Mouse (Mus musculus) hindbrain, embryonic 13.5 days (tissue): ENCODE results near the gene Myo1h. TPM values are rescaled to one million over a fixed set of nuclear protein-coding genes. Genes with fewer than 3 reads are reported as not detected.
A peak's percentile ranks its signal among the peaks of the same experiment; 100 is the strongest.

Experiments used
- ATAC-seq: fragments of 200-750 bp; cut with Nextera tagmentation; 2 replicates; pipeline ENCODE4 v1.8.0; 2017; ENCODE audit warnings: moderate TSS enrichment; ENCODE audit not compliant: low FRiP score
- H3K27ac ChIP-seq: fragments of 300-500 bp; sonication (generic); 2 replicates; pipeline ENCODE4 v1.5.1; 2015; ENCODE audit warnings: inconsistent platforms, mild to moderate bottlenecking, moderate library complexity
- H3K27me3 ChIP-seq: fragments of 300-500 bp; sonication (generic); 2 replicates; pipeline ENCODE4 v1.6.1; 2015; ENCODE audit warnings: mild to moderate bottlenecking, inconsistent platforms
- H3K36me3 ChIP-seq: fragments of 300-500 bp; sonication (generic); 2 replicates; pipeline ENCODE4 v1.6.1; 2015; ENCODE audit warnings: mild to moderate bottlenecking, inconsistent platforms
- H3K4me1 ChIP-seq: fragments of 300-500 bp; sonication (generic); replicated peaks from 2 replicates; pipeline ENCODE4 v1.6.1; 2015; ENCODE audit warnings: inconsistent platforms
- H3K4me2 ChIP-seq: fragments of 300-500 bp; sonication (generic); 2 replicates; pipeline ENCODE4 v1.6.1; 2015; ENCODE audit warnings: inconsistent platforms, mild to moderate bottlenecking, moderate library complexity
- H3K4me3 ChIP-seq: fragments of 300-500 bp; sonication (generic); 2 replicates; pipeline ENCODE4 v1.5.1; 2015; ENCODE audit warnings: mild to moderate bottlenecking, inconsistent platforms
- H3K9ac ChIP-seq: fragments of 300-500 bp; sonication (generic); 2 replicates; pipeline ENCODE4 v1.6.1; 2015; ENCODE audit warnings: mild to moderate bottlenecking, inconsistent platforms
- H3K9me3 ChIP-seq: fragments of 300-500 bp; sonication (generic); 2 replicates; pipeline ENCODE4 v1.6.1; 2016; ENCODE audit warnings: inconsistent platforms
- WGBS: fragments of 180-500 bp; shearing (Covaris S2); methylation state at CpG from one replicate; pipeline ENCODE4 v1.1.7; 2015; 5-methylcytosine and 5-hydroxymethylcytosine counted together
- polyA plus RNA-seq: library from polyadenylated mRNA; unstranded; fragments of >200 nt; fragmentation: Nextera tagmentation; extraction: Ambion mirVana; gene quantifications from 2 replicates; pipeline ENCODE4 v1.2.1, GENCODE M21; 2015

Myo1h gene
- polyA plus RNA-seq, 1 experiment from 2014 or later, result 0.93 TPM

DNA sequence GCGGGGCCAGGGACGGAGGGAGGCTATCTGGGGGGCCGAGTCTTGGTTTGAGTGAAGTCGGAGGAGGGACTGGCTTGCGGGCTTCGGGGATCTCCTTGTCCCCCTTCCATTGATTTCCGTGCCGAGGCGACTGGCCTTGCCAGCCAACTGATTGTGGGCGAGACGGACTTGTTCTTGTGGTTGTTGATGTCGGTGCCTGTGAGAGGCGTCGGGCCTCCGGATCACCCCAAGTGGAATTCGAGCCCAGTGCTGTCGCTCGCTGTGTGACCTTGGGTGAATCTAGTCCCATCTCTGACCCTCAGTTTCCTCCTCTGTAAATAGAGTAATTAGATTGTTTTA is 92.0 kb downstream of the Myo1h start:
- under 1% methylated on average over 18 of the region's 18 CpGs for WGBS
- ATAC-seq, result no peak; the same call in 1 of the 2 replicates
- Histone ChIP-seq H3K4me3 (peak overlapping the region; percentile 83), H3K36me3 (peaks cover 18% of the 10 kb centered on the region), H3K4me1 (peaks cover 58% of the 10 kb centered on the region), H3K27ac (peak overlapping the region; percentile 94), H3K27me3 (no peaks in the 10 kb centered on the region), H3K4me2 (peak overlapping the region; percentile 91), H3K9ac (peak overlapping the region; percentile 96), H3K9me3 (no peaks in the 10 kb centered on the region)

- no peak for ATAC-seq
- Histone ChIP-seq H3K36me3 (peaks cover 41% of the 10 kb centered on the region), H3K27ac (no peak overlapping the region), H3K4me2 (no peak overlapping the region), H3K9ac (no peak overlapping the region), H3K4me3 (no peak overlapping the region), H3K27me3 (no peaks in the 10 kb centered on the region), H3K9me3 (no peaks in the 10 kb centered on the region), H3K4me1 (peaks cover 35% of the 10 kb centered on the region)
- 78% methylated on average over 9 of the region's 9 CpGs for WGBS
Observed at GRCm38 (mm10) chr5:114383184-114383904, 94.4 kb downstream of the Myo1h start.

DNA sequence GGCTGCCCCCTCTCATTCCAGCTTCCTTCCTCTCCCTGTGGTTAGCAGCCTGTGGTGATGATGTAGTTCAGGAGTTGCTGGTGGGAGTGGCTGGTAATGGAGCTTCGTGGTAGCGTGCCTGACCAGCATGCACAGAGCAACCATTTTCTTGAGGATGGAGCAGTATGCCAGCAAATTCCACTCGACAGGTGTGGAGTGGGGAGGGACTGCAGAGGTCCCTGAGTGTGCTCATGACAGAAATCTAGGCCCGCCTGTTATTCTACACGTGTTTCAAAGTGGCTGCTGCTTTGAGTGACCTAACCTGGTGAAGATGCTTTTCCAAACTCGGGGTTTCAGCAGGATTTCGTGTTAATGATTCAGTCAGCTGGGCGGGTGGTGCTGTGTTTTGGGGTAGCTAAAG is 95.5 kb downstream of the Myo1h start:
- ATAC-seq, result no peak
- Histone ChIP-seq H3K4me2 (no peak overlapping the region), H3K9me3 (no peaks in the 10 kb centered on the region), H3K36me3 (peaks cover 52% of the 10 kb centered on the region), H3K9ac (no peak overlapping the region), H3K4me1 (peaks cover 24% of the 10 kb centered on the region), H3K4me3 (no peak overlapping the region), H3K27me3 (no peaks in the 10 kb centered on the region), H3K27ac (no peak overlapping the region)
- WGBS, result 94% methylated on average over 8 of the region's 8 CpGs

- Histone ChIP-seq H3K9me3 (no peaks in the 10 kb centered on the region), H3K27ac (no peak overlapping the region), H3K4me1 (no peaks in the 10 kb centered on the region), H3K27me3 (no peaks in the 10 kb centered on the region), H3K4me2 (no peak overlapping the region), H3K4me3 (no peak overlapping the region), H3K9ac (no peak overlapping the region), H3K36me3 (peaks cover 100% of the 10 kb centered on the region)
- ATAC-seq, result no peak
- 91% methylated on average over 9 of the region's 9 CpGs for WGBS
Observed at GRCm38 (mm10) chr5:114393169-114393568, 104.2 kb downstream of the Myo1h start.

DNA sequence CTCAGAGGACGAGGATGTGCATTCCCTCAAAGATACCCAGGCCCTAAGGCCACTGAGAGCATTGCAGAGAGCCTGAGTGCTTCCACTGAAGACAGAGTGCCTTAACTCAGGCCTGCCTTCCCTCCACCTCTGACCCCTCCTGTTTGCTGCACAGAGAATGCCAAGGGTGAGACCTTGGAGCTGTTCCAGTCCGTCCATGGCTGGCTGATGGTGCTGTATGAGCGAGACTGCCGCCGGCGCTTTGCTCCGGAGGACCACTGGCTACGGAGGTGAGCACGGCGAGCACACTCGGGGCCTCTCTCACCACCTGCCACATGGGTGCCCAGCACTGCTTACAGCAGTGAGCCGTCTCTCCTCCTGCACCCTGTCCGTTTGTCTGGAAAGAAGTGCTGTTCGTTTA is 117.6 kb downstream of the Myo1h start:
- Histone ChIP-seq H3K4me1 (no peaks in the 10 kb centered on the region), H3K36me3 (peaks cover 100% of the 10 kb centered on the region), H3K4me2 (no peak overlapping the region), H3K9ac (no peak overlapping the region), H3K9me3 (no peaks in the 10 kb centered on the region), H3K27ac (no peak overlapping the region), H3K4me3 (no peak overlapping the region), H3K27me3 (no peaks in the 10 kb centered on the region)
- no peak for ATAC-seq
- 95% methylated on average over 14 of the region's 14 CpGs for WGBS

DNA sequence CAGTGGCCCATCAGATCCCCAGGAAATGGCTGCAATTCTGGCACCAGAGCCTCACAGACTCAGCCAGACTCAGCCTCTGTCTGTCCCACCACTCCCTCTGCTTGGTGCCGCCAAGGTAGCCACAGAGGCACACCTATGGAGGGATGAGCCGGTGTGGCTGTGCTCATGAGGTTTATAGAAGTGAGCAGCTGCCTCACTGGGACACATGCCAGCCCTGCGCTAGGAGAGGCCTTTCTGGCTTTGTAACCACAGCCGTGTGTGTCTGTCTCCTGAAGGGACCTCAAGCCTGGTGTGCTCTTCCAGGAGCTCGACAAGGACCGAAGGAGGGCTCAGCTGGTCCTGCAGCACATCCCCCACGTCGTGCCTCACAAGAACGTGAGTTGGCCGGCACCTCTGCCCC is 118.3 kb downstream of the Myo1h start:
- peaks cover 100% of the 10 kb centered on the region for H3K36me3 ChIP-seq
- H3K27me3 ChIP-seq, result no peaks in the 10 kb centered on the region
- no peak overlapping the region for H3K4me3 ChIP-seq
- H3K4me2 ChIP-seq, result no peak overlapping the region
- no peaks in the 10 kb centered on the region for H3K9me3 ChIP-seq
- no peak overlapping the region; the same call in 1 of the 2 replicates for H3K27ac ChIP-seq
- no peak overlapping the region for H3K9ac ChIP-seq
- H3K4me1 ChIP-seq, result no peaks in the 10 kb centered on the region
- ATAC-seq, result no peak
- 82% methylated on average over 10 of the region's 10 CpGs for WGBS

DNA sequence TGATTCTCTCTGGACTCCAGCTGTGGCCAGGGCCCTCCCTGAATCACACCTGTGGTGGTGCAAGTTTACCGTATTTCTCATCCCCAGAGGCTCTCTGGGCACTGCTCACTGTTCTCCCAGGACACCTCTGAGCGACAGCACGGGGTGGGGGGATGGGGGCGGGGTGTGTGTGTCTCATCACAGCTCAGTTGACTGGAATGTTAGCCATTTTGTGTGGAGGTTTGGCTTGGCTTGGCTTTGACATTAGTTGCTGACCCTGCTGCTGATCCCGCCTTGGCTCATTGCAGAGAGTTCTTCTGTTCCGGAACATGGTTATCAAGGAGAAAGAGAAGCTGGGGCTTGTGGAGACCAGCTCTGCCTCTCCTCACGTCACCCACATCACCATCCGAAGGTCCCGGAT is 118.8 kb downstream of the Myo1h start:
- Histone ChIP-seq H3K27me3 (no peaks in the 10 kb centered on the region), H3K9me3 (no peaks in the 10 kb centered on the region), H3K9ac (no peak overlapping the region), H3K27ac (no peak overlapping the region), H3K36me3 (peaks cover 100% of the 10 kb centered on the region), H3K4me3 (no peak overlapping the region), H3K4me2 (no peak overlapping the region), H3K4me1 (no peaks in the 10 kb centered on the region)
- no peak for ATAC-seq
- WGBS, result 92% methylated on average over 9 of the region's 9 CpGs

DNA sequence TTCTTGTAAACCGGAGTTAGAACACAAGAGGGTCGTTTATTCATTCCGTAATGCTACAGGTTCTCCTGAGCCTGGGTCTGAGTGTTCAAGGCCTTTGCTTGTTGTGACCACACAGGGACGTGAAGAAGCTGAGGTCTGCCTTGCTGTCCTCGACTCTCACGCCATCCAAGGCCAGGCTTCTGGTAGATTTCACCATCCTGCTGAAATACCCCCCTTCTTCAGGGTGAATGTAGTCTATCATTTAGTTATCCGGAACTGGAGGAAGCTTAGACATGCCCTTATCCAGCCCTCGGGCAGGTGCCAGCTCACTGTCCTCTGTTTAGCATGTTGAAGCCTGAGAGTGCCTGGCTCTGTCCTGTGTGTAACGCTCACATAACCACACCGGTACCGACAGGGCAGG is 119.9 kb downstream of the Myo1h start:
- Histone ChIP-seq H3K27me3 (no peaks in the 10 kb centered on the region), H3K9me3 (no peaks in the 10 kb centered on the region), H3K9ac (no peak overlapping the region), H3K27ac (no peak overlapping the region), H3K4me3 (no peak overlapping the region), H3K4me2 (no peak overlapping the region), H3K4me1 (no peaks in the 10 kb centered on the region), H3K36me3 (peaks cover 100% of the 10 kb centered on the region)
- WGBS, result 96% methylated on average over 11 of the region's 11 CpGs
- ATAC-seq, result no peak

DNA sequence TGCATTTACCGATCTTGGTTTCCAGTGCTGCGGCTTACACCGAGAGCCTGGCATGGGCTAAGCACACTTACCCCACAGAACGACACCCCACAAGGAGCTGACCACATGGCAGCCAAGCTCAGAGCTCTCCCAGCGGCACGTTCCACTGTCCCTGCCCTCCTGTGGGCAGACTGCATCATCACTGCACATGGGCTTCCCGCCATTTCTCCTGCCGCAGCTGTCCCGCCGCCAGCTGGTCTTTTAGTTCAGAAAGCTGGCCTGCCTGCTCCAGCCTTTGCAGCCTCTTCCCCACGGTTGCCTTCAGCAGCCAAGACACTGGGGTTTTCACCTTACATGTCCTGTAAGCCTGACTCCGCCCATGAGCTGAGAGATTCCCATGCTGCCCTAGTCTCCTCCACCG is 121.5 kb downstream of the Myo1h start:
- WGBS, result 93% methylated on average over 13 of the region's 13 CpGs

GRCm38 (mm10) chr5:114412361-114412998 is 123.5 kb downstream of the Myo1h start:
- Histone ChIP-seq H3K4me3 (no peak overlapping the region), H3K27ac (no peak overlapping the region), H3K9me3 (no peaks in the 10 kb centered on the region), H3K4me1 (no peaks in the 10 kb centered on the region), H3K27me3 (no peaks in the 10 kb centered on the region), H3K9ac (no peak overlapping the region), H3K4me2 (no peak overlapping the region), H3K36me3 (peaks cover 100% of the 10 kb centered on the region)
- 82% methylated on average over 23 of the region's 23 CpGs for WGBS
- ATAC-seq, result no peak

More for the DNA sequence above, 121.5 kb downstream of the Myo1h start:
- H3K36me3 ChIP-seq, result peaks cover 100% of the 10 kb centered on the region
- no peaks in the 10 kb centered on the region for H3K4me1 ChIP-seq
- H3K9me3 ChIP-seq, result no peaks in the 10 kb centered on the region
- no peak overlapping the region for H3K27ac ChIP-seq
- no peak overlapping the region for H3K4me3 ChIP-seq
- no peak overlapping the region for H3K9ac ChIP-seq
- no peak overlapping the region for H3K4me2 ChIP-seq
- ATAC-seq, result no peak
- H3K27me3 ChIP-seq, result no peaks in the 10 kb centered on the region

- ATAC-seq, result no peak
- no peak overlapping the region for H3K9ac ChIP-seq
- no peak overlapping the region for H3K27ac ChIP-seq
- no peak overlapping the region for H3K4me2 ChIP-seq
- H3K4me1 ChIP-seq, result no peaks in the 10 kb centered on the region
- no peaks in the 10 kb centered on the region for H3K9me3 ChIP-seq
- H3K36me3 ChIP-seq, result peaks cover 100% of the 10 kb centered on the region
- WGBS, result 87% methylated on average over 16 of the region's 16 CpGs
- H3K27me3 ChIP-seq, result no peaks in the 10 kb centered on the region
- no peak overlapping the region for H3K4me3 ChIP-seq
Observed at GRCm38 (mm10) chr5:114413067-114413735, 124.2 kb downstream of the Myo1h start.
